Mouse (Mus musculus) embryonic fibroblast, embryonic 13.5 days (primary cell): Measurements from ENCODE around the gene Fmo5.

Experiments
- CTCF ChIP-seq: IDR thresholded peaks from 2 replicates; pipeline ENCODE4 v1.5.1; 2011; ENCODE audit warnings: mild to moderate bottlenecking, control low read depth, low read length, moderate library complexity, borderline replicate concordance; ENCODE audit not compliant: insufficient read depth
- POLR2A ChIP-seq: IDR thresholded peaks from 2 replicates; pipeline ENCODE4 v1.6.1; 2011; ENCODE audit warnings: low read depth, mild to moderate bottlenecking, control low read depth, low read length, moderate library complexity

DNA sequence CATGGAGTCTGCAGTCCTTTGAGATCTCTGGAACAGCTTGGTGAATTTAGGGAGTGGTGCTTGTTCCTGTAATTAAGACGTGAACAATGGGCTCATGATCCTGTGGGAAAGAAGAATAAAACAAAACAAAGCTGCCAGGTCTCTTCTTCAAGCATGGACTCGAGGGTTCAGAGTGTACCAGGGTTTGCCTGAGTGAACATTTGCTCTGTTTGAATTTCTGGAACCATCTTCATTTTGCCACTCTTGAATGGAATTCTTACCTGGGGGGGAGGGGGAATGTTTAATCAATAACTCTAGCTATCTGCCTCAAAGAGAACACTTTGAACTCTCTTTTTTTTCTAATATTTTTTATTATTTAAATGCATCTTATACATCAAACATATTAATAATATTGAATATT is 4.0 kb upstream of the Fmo5 start:
- TF ChIP-seq CTCF (no peak), POLR2A (no peak)
